Mouse (Mus musculus) monocyte, adult 2 months (primary cell): ENCODE measurements around the gene Pnkd.

ENCODE experiments used
- DNase-seq, 2 experiments: peaks; one replicate each; pipeline ENCODE4 v3.0.0; 2022; ENCODE audit warnings: low spot score in 2 of 2, low read depth in 1 of 2

Gene Pnkd

GRCm38 (mm10) chr1:74295456-74296171 lies 10.9 kb downstream of the Pnkd start:
- peak; percentile 64 to 69 for DNase-seq

GRCm38 (mm10) chr1:74296477-74296876 lies 11.7 kb downstream of the Pnkd start:
- DNase-seq, result no peak

DNA sequence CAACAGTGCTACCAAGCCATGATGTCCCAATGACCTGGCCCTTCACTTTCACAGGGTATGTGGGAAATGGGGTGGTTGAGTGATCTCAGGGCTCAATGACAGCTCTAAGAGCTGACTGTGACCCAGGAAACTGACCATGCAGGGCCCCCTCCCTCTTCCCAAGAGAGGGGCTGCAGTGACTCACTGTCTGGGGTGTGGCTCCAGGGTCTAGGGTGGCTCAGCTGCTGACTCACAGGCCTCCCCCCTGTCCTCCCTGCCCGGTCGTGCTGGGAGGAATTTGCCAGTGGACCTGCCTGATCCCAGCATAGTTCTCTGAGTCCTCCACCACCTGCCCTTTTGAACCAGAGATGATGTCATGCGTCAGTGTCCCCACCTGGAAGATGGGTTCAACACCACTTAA lies 12.5 kb downstream of the Pnkd start:
- DNase-seq, result peak in 1 of 2 experiments; percentile 43

DNA sequence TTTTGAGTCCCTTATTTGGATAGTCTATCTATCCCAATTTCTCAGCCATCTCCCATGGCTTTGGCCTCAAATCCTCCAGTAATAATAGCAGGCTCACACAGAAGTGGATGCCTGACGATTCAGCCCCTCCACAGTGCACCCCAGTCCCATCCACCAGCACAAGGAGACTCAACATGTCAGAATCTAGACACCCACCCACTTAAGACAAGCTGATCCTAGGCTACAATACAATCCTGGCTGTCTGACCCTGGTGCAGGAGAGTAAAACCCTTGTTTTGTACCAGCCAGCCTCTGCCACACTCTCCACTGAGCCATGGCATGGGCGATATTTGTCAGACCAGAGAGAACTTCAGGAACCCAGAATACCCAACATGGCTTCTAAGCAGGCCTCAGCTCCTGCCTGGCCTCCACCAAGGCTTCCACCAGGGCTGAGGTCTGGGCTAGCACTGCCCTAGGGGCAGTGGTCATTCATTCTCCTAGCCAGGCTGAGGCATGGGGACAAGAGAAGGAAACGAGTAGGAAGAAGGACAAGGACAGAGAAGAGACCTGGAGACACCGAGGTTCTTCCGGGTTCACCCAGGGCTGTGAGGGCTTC lies 13.5 kb downstream of the Pnkd start:
- DNase-seq, result no peak

DNA sequence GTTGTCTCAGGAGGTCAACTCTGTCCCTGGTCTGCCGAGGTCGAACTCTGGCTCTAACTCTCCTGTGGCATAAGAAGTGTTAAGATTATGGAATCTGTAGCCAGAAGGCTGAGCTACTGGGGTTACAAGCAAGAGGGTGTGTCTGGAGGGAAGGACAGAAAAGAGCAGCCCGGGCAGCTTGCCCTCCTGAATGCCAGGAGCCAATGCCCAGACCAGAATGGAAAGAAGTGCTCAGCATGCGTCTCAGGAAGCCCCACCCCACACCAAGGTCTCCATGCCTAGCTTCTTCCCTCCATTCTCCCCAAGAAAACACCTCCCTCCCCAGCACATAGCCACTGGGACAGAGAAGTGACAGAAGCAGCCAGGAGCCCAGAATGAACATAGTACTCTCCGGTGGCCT lies 14.3 kb downstream of the Pnkd start:
- DNase-seq, result no peak

- DNase-seq, result no peak
Observed at GRCm38 (mm10) chr1:74300347-74301110, 15.8 kb downstream of the Pnkd start.

DNA sequence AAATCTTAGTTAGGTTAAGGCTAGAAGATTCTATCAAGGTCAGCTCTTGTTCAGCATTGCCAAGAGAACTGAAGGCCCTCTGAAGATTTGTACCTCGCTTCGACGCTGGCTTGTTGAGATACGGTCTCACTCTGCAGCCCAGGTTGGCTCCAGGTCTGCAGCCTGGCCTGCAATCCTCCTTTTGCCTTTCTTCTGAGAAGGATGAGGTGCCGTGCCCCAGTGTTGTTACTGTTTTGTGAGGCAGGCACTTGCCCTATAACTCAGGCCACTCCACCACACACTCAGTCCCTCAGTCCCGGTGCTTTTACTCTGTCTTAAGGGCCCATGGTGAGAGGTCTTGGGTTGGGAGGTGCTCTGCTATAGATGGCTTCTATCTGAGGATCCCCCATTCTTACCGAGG lies 17.5 kb downstream of the Pnkd start:
- no peak for DNase-seq

DNA sequence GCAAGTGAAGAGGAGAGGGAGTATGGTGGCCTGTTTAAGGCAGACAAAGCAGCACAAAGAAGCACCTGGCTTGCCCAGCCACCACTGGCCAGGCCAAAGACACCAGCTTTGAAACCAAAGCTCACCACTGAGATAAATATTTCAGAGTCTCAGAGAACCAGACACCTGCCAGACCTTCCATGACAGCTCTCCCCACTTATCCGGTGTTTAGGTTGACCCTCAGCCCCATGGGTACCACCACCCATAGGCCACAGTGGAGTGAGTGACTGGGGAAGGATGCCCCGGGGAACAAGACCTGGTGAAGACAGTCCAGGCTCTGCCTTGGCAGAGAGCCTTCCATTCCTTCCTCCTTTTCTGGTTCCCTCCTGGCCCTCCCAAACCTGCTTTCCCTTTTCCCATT lies 18.1 kb downstream of the Pnkd start:
- no peak for DNase-seq

GRCm38 (mm10) chr1:74303509-74304338 lies 19.0 kb downstream of the Pnkd start:
- peak in 1 of 2 experiments; percentile 61 for DNase-seq

- DNase-seq, result no peak
Observed at GRCm38 (mm10) chr1:74304339-74304790, 19.6 kb downstream of the Pnkd start.

DNA sequence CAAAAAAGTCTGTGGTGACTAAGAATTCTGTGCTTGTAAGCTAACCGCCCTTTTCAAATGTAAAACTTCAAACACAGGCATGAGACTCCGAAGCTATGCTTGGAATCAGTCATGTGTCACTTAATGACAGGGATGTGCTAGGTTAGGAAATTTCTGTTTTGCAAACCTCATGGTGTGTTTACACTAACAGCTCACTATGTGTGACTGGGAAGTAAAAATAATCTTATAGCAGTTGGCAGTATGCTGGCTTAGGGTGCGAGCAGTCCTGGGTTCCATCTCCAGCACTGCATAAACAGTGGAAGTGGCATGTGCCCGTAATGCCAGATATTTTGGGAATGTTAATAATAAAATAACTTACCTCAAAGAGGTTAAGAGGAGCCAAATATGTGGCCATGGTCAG lies 20.2 kb downstream of the Pnkd start:
- no peak for DNase-seq

DNA sequence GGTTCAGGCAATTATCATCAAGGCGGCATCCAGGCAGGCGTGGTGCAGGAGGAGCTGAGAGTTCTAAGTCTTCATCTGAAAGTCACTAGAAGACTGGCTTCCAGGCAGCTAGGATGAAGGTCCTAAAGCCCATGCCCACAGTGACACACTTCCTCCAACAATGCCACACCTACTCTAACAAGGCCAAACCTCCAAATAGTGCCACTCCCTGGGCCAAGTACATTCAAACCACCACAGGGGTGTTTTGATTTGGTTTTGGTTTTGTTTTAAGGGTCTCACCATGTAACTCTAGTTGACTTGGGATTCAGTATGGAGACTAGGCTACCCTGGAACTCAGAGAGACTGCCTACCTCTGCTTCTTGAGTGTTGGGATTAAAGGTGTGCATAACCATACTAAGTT lies 20.8 kb downstream of the Pnkd start, which contains the start of gene Tmbim1:
TSS of gene Tmbim1 (minus strand) at position 101 of the 400 bp plus-strand sequence.
- no peak for DNase-seq

DNA sequence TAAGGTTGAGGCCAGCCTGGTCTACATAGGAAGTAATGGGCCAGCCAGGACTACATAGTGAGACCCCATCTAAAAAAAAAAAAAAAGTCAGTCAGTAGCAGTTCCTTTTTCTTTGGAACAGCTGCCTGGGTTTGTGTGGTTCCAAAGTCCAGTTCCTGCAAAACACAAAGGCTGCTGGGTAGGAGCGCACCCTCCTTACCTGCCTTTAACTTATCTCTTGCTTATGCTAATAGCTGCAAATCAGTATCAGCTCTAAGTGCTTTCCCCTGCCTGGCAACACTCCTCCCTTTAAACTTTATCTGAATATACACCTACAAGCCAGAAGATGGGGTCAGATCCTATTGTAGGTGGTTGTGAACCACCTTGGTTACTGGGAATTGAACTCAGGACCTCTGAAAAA lies 22.4 kb downstream of the Pnkd start:
- DNase-seq, result no peak

- DNase-seq, result no peak
Observed at GRCm38 (mm10) chr1:74308001-74308964, 23.6 kb downstream of the Pnkd start.

- no peak for DNase-seq
Observed at GRCm38 (mm10) chr1:74309767-74310166, 25.0 kb downstream of the Pnkd start.

GRCm38 (mm10) chr1:74313049-74313692 lies 28.4 kb downstream of the Pnkd start:
- peak in 1 of 2 experiments; percentile 19 for DNase-seq

- no peak for DNase-seq
Observed at GRCm38 (mm10) chr1:74314796-74315195, 30.1 kb downstream of the Pnkd start.

- no peak for DNase-seq
Observed at GRCm38 (mm10) chr1:74316114-74316827, 31.5 kb downstream of the Pnkd start.

DNA sequence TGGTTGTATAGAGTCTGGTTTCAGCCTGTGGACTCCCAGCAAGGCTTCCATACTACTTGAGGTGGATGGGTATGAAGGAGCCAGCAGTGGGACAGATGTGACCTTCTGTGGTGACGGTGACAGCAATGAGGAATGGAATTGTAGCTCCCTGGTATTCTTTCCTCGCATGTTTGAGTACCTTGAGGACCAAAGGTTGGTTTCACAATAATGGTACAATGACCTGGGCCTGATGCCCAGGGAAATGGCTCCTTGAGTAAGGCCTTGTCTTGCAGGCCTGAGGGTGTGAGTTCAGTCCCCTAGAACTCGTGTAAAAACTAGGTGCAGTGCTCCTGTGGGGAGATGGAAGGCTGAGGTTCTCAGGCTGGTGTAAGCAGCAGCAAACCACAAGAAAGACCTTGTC lies 34.0 kb downstream of the Pnkd start:
- no peak for DNase-seq
